Mouse (Mus musculus) adrenal gland, adult 2 months (tissue): Measurements from ENCODE around the gene Acmsd. TPM values are rescaled to one million over a fixed set of nuclear protein-coding genes. Genes with fewer than 3 reads are reported as not detected.

Source experiments
- DNase-seq: peaks from one replicate; pipeline ENCODE4 v3.0.0; 2021
- polyA plus RNA-seq: library from polyadenylated mRNA; depleted of rRNA; stranded (reverse); fragments of >200 nt; gene quantifications from 2 replicates; pipeline ENCODE4 v1.2.3, GENCODE M21; 2012; rRNA removed
- total RNA-seq, 2 experiments: library from RNA; stranded (reverse); gene quantifications; 2 replicates each; pipeline ENCODE4 v1.2.3; 2021

The Acmsd gene
- total and polyA plus RNA-seq, 3 experiments, result 0.17 TPM; not detected in 2

- no peak for DNase-seq
These were observed 46.0 kb downstream of the Acmsd start for GRCm38 (mm10) chr1:127775206-127775720.

GRCm38 (mm10) chr1:127776246-127776645, 47.0 kb downstream of the Acmsd start:
- DNase-seq, result no peak

- no peak for DNase-seq
These were observed 49.4 kb downstream of the Acmsd start for GRCm38 (mm10) chr1:127778611-127779010.

GRCm38 (mm10) chr1:127780142-127780541, 50.9 kb downstream of the Acmsd start:
- DNase-seq, result no peak

DNA sequence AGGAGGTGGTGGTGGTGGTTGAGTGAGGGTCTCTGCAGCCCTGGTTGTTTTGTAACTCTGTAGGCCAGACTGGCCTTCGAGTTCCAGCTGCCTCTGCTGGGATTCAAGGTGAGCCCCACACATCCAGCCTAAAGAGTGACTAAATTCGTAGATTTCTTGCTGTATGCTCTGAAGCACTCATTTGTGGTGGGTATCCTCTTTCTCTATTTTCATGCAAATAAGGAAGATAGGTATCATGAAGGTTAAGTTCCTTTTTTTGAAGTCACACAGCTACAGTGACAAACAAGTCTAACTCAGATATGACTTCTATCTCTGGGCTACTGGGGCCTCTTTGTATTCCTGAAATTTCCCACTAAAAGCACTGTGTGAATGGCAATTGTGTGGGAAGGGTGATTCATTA, 51.6 kb downstream of the Acmsd start:
- DNase-seq, result no peak

- DNase-seq, result no peak
These were observed 54.6 kb downstream of the Acmsd start for GRCm38 (mm10) chr1:127783862-127784261.

DNA sequence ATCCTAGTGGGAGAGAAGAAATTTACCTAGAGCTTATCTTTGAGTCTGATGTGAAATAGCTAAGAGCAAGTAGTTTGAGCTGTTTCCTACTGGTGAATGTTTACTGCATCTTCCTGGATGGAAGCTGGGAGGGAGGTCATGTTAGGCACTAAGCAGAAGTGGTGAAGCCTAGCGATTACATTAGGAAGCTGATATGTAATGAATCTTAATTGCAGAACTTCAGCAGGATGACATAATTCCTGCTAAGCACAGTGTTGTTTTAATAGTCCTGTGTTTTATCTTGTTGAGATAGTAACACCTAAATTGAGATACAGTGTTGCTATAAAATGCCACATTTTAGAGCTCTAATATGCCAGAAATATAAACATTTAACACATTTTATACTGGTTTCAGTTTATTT, 56.7 kb downstream of the Acmsd start:
- no peak for DNase-seq

GRCm38 (mm10) chr1:127788943-127789342, 59.7 kb downstream of the Acmsd start:
- DNase-seq, result no peak

DNA sequence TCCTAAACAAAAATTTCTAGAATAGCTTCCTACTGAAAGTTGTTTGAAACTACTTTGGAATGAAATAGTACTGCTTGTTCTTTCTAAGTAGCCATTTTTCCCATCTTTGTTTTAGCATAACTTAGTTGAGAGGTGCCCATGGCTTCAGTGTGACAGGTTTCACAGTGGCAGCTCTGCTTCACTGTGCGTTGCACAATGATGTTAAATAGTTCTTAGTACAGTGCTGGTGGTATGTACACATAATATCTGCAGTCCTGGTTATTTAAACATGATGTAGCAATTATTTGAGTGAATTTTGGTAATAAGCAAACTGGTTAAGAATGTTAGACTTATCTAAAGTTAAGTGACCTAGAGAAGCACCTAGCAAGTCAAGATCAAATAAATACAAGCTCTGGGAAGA, 64.2 kb downstream of the Acmsd start:
- no peak for DNase-seq

GRCm38 (mm10) chr1:127795087-127795769, 66.0 kb downstream of the Acmsd start:
- DNase-seq, result no peak

GRCm38 (mm10) chr1:127796341-127796740, 67.1 kb downstream of the Acmsd start:
- no peak for DNase-seq

- no peak for DNase-seq
These were observed 67.5 kb downstream of the Acmsd start for GRCm38 (mm10) chr1:127796752-127797151.

DNA sequence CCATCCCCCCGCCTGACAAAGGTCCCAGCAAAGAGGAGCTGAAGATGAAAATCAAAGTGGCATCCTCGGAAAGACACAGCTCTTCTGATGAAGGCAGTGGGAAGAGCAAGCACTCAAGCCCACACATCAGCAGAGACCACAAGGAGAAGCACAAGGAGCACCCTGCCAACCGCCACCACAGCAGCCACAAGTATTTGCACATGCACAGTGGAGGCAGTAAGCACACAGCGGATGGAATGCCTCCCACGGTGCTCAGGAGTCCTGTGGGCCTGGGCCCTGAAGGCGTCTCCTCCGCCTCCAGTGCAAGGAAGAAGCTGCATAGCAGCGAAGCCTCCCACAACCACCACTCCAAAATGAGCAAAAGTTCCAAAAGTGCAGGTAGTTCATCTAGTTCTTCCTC, 73.7 kb downstream of the Acmsd start:
- DNase-seq, result no peak

GRCm38 (mm10) chr1:127808671-127809070, 79.5 kb downstream of the Acmsd start:
- DNase-seq, result no peak

DNA sequence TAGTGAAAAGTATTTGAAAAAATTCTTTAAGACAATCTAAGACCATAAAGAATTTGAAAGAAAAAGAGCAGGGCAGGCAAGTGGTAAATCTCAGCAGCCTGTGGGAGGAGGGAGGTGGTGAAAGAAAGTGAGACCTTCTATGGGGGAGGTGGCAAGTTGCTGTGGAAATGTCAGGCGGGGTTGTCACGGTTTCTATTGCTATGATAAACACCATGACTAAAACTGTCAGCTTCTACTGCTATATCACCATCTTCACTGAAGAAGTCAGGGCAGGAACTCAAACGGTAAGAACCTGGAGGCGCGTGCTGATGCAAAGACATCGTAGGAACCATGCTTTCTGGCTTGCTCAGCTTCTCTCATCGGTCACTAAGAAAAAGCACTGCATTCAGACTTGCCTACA, 83.7 kb downstream of the Acmsd start:
- DNase-seq, result no peak

GRCm38 (mm10) chr1:127816381-127816780, 87.2 kb downstream of the Acmsd start:
- no peak for DNase-seq

Other genes with a start within 250 kb of the Acmsd start
- gene Tmem163, start 49.9 kb upstream of the Acmsd start, total RNA-seq, result under 1 TPM in 1 of 2 experiments, not detected in 1; 0.86 TPM
- gene Tmem163, start 49.9 kb upstream of the Acmsd start, polyA plus RNA-seq, result 0.58 and 2.6 TPM in 2 replicates
- 10 to 100 TPM; 30.9 to 47.7 TPM for gene Ccnt2, start 44.8 kb downstream of the Acmsd start, total RNA-seq
- gene Ccnt2, start 44.8 kb downstream of the Acmsd start, polyA plus RNA-seq, result 8.9 and 9.4 TPM in 2 replicates
- gene Map3k19, start 125.6 kb downstream of the Acmsd start, total RNA-seq, result under 1 TPM; 0.12 to 0.17 TPM
- 0.08 TPM in 1 of 2 replicates, not detected in the other for gene Map3k19, start 125.6 kb downstream of the Acmsd start, polyA plus RNA-seq
- gene Rab3gap1, start 139.4 kb downstream of the Acmsd start, total RNA-seq, result 10 to 100 TPM; 44.6 to 48.8 TPM
- gene Rab3gap1, start 139.4 kb downstream of the Acmsd start, polyA plus RNA-seq, result 27.2 and 31.7 TPM in 2 replicates